Mouse (Mus musculus) layer of hippocampus, adult 9-10 months (tissue): ENCODE measurements around the gene Anks1b.

Experiments used
- DNase-seq: peaks from one replicate; pipeline ENCODE4 v3.0.0; 2022; ENCODE audit warnings: low spot score

Gene Anks1b

DNA sequence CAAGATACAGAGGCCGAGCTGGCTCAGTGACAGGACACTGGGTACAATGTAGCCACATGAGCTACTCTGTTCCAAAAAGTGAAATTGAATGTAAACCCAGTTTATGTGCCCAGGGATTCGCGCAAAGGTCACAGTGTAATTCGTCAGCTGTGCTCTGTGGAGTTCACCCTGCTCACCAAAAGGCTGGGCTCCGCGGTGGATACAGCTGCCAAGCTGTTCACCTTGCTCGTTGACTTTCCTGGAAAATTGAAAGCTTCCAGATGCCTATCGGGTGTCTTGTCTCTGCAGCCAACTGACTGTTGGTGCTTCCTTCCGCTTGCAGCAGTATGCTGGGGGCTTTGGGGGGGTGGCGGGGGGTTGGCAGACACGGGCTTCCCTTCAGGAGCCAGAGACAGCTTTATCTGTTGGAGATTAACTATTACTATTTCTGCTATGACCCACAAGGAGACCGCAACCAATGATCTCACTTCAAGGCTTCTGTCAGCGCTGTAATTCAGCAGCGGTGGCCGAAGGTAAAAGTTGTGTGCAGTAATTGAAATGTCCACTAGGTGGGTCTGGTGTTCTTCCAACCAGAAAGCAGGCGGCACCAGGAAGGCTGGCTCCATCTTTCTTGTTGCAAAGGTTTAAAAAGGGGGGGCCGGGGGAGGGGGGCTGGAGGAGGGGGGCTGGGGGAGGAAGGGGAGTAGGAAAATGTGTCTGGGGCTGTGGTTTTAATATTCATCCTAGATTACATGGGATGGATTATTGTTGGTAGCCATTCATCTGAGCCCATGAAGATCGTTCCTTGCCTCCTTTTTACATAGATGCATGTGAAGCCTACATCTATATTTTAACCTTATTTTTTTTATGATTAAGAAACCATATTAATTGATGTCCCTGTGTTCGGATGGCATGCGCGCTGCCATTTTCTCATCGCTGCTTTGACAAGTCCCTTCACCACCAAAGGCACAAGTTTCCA, 855.4 kb downstream of the Anks1b start:
- DNase-seq = peak; percentile 76

DNA sequence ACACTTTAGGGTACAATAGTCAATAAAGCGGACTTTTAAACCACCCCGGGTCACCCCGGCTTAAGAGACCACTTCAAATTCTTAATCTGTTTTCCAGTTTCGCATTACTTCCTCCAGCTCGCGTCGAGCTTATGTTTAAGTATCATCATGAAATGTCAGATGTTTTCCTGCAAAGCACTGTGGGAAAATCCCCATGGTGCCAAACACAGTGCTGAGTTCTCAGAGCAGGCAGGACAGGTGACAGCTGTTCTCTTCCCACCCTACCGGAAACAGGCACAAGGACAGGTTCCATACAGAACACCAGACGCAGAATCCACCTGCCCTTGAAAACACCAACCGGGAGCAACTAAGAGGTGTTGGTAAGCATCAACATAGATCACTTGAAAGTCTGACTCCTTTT, 856.2 kb downstream of the Anks1b start:
- no peak for DNase-seq

DNA sequence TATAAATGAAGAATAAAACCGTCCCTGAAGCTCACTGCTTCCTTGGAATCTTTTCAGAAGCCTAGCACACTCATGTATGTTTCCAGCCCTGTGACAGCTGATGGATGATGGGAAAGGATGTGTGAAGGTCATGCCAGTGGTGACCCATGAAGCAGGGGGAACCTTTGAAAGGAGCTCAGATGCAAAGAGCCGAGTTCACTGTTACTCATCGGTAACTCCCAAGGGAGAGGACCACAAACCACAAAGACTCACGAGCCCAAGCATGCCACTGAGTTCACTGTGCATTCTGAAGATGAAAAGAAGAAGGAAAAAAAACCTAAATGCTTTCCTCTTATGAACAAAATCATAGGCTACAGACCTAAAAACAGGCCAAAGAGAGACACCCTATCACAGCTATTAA, 859.5 kb downstream of the Anks1b start:
- DNase-seq = no peak

DNA sequence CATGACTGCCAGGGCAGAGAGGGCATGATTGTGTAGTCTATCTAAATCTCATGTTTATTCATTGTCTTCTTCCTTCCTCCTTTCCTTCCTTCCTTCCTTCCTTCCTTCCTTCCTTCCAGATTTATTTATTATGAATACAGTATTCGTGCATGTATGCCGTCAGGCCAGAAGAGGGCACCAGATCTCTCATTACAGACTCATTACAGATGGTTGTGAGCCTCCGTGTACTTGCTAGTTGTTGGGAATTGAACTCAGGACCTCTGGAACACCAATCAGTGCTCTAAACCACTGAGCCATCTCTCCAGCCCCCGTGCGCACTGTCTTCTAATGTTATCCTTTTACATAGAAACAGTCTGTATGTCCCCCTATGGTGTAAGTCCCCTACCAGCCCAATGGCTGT, 860.3 kb downstream of the Anks1b start:
- DNase-seq = no peak

DNA sequence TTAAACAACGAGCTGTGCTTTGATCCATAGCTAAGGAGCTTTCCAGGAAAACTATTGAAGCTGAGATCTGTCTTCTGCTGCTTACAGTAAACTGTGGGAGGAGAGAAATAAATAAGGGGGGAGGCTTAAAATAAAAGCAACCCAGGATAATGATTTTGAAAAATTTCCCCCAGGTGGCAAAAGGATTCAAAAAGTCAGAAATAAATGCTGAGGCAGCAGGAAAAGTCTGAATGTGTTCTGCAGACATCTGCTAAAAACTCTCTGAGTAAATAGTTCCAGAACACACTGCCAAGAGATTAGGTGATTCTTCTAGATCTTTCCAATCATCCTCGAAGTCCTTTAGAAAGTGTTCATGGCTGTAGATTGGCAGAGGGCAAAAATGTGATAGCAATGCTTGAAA, 865.2 kb downstream of the Anks1b start:
- no peak for DNase-seq

DNA sequence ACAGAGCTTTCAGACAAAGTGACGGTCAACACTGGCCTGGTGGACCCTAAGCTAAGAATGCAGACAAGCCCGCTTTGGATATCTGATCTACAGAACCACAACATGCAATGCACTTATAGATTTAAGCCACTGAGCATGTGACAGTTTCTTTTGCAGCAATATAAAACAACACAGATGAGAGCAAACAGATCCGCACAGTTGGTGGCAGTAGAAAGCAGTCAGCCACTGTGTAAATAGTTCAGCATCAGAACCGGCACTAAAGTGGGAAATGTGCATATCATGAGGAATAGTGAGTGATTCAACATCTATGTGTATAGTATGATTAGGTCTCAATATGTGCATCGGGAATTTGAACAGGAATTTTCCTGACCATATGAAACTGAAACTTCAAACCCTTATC, 867.6 kb downstream of the Anks1b start:
- DNase-seq = no peak

DNA sequence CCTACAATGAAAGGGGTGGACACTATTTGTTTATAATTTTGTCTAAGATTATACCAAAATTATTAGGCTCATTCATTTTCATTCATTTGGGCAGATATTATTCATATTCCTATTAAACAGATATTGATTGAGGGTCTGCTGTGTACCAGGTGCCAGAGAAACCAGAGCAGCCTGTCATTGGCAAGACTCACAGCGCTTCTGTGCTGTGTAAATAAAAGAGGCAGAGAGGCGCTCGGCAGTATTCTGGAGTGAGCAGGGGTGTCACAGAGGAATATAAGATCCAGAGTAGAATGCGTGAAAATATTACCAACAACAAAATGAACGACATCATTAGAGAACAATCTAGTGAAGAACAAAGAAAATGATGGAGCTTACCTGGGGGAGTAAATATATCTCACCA, 878.6 kb downstream of the Anks1b start:
- DNase-seq = no peak

DNA sequence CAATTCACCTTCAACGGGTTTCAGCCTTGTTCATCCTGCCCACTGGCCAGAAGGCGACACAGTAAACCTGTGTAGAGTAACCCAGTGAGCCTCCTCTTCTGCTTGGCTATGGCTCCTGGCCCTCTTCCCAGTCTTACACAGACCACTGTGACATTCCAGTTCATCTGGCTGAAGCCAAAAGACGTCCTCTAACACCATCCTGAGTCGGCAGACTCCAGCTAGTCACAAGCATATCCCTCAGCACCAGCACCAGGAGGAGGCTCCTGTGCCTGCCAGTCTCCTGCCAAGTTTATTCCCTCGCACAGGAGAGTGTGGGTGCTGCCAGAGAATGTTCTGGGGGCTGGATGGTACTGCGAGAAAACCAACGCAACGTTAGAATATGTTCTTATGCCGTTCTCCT, 879.8 kb downstream of the Anks1b start:
- no peak for DNase-seq

DNA sequence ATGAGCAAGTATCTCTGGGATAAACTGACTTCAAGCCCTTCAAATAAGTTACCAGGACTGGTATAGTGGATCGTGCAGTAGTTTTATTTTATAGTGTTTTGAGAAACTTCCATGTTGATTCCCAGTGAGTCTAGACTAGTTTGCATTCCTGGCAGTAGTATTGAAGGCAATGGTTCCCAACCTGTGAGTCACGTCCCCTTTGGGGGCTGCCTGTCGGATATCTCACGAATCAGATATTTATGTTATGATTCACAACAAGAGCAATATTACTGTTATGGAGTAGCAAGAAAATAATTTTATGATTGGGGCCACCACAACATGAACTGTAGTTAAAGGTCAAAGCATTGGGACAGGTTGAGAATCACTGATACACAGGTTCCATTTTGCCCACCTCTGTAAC, 884.5 kb downstream of the Anks1b start:
- no peak for DNase-seq

DNA sequence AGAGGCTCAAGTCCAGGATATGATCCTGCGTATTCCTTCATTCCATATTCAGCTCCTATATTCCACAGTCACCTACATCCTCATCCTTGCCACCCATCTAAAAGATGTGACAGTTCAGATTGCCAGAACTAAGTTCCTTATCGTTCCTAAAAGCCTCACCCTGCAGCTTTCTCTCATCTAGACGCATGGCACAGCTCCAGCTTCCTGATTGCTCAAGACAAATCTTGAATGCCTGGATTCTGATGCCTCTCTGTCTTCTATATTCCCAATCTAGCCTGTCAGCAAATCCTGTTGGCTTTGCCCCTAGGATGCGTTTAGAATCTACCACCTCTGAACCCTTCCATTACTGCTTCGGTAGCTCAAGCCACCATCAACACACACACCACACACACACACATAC, 886.6 kb downstream of the Anks1b start:
- DNase-seq = no peak

DNA sequence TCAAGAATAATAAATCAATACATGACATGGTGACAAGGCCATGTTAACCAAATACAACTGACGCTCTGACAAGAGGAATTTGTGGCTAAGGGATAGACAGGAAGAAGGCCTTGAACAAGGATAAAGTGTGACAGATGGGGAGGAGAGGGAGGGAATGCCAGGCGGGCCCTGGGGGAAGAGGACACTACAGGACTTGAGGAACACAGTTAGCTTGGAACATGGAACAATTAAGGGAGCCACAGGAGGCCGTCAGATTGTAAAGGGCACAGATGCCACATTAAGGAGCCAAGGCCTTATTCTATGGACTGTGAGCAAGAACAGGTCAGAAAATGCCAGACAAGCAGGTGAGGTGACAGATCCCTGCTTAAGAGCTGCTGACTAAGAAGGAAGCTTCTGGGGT, 893.0 kb downstream of the Anks1b start:
- no peak for DNase-seq

DNA sequence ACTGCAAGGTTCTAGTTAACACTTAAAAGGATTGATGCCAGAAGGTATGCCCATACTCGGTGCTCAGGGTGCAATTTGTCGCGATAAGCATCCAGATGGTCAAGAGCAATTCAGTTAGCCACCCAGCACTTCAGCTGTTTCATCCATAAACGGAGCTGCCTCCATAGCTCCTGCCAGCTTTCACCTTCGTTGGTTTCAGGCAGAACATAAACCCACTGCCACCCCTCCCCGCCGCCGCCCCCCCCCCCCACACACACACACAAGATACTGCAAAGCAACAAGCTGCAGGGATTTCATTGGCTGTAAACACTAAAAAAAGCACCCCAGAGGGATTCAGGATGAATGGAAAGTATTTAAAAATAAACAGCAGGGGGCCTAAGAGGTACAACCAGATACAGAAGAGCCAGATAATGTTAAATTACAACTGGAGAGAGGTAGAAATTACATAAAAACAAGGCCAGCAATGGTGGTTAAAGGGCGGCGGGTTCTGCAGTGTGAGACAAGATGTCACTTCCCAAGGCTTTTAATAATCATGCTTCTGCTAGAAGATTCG, 897.2 kb downstream of the Anks1b start:
- DNase-seq = peak; percentile 11

DNA sequence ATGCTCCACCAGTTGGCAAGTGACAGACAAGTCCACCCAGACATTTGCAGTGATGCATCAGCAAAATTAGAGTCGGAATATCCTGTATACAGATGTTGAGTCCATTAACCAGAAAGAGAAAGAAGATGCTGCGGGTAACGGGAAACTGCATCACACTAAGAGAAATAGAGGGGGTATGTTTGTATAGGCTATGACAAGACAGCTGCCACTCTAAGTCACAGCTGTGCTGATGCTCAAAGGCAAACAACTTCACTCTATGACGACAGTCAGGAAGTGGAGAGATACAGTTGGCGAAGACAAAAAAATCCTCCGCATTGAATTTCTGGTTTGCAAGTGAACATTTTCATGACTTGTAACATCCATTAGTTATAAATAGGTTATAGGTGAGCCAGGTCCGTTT, 897.7 kb downstream of the Anks1b start:
- DNase-seq = no peak

DNA sequence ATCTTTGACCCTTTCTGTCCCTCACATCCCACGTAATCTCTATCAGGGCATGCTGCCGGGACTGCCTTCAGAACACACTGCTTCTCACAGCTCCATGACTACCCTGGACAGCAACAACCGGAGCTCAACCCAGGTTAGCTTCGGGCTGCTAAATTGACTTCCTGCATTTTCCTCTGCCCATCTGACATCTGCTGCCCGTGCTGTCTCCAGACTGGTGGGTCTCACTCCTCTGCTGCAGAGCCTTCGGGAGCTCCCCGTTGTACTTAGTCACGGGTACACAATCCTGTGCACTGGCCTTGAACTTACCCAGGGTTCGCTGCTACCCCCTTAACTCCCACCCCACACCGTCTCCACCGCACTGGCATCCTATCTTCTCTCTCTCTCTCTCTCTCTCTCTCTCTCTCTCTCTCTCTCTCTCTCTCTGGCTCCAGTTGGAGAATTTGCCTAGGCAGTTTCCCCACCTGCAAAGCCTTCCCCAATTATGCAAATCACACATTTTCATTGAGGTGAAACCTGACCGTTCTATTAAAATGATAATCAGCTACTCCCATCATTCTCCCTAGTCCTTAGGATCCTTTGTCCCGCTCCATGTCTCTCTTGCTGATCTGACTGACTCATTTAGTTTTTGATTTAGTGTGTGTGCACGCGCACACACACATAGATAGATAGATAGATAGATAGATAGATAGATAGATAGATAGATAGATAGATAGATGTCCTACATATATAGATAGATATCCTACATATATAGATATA, 898.3 kb downstream of the Anks1b start:
- no peak for DNase-seq

DNA sequence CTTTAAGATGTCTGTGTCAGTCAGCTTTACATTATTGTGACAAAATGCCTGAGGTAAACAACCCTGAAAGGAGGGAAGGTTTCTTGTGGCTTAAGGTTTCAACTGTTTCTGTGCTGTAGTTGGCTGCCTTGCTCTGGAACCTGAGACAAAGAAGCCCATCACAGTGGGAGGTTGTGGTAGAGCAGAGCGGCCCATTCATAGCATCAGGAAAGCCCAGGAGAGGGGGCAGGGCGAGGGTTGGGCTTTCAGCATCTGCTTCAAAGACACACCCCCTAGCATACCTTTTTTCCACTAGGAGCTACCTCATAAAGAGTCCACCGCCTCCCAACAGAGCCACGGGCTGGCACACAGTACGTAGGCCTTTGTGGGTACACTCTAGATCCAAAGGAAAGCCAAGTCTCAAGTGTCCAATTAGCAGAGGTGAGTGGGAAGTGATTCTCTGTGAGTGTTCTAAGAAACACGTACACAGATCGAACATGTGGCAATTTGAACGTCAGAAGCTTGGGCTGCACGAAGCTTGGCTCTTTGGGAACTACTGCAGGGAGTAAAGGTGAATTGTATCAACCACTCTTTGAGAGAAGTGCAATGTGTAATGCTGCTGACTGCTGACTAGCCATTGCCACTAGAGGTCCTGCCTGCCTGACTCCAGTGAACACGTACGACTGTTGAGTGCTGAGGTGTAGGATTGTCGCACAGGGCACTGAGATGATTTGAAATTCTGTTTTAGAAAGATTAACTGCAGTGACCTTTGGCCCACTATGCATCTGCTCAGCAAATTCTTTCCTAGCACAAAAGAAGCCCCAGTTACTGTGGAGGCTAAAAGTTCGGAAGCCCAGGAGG, 906.5 kb downstream of the Anks1b start:
- no peak for DNase-seq

DNA sequence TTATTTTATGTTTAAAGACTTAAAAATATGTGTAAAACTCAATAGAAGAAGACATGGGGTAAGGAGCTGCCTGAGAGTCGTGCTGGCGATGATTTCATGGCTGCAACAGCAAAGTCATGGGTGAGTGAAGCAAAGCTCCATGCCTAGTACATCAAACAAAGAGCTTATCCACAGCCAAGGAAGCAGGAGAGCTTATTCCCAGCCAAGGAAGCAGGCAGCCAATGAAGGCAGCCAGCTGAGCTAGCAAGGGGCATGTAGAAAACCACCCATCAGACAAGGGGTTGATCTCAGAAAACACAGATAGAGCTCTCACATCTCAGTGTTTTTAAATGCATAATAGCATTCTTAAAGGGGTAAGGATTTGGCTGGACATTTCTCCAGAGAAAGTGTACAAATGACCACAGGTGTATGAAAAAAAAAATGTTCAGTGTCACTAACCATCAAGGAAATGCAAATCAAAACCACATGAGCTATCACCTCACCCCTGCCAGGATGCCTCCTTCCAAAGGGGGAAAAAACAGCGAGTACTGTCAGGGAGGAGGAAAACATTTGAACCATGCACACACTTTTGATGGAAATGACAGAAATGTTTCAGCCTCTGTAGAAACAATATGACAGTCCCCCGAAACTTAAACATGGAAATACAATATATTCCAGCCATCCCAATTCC, 911.8 kb downstream of the Anks1b start:
- DNase-seq = no peak

DNA sequence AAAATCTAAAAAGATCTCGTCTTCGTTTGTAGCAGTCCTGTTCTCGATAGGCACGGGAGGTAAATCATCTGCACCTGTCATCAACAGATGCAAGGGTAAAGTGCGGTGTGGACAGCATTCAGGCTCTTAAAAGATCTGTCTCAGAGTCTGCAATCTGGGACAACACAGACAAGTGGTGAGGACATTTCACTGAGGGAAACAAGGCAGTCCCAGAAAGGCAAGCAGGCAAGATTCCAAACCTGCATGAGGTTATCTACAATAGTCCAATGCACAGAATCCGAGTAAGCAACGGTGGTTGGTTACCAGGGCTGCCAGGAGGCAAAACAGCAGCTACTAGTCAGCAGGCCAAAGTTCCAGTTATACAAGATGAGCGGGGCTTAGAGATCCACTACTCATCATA, 912.4 kb downstream of the Anks1b start:
- DNase-seq = no peak

DNA sequence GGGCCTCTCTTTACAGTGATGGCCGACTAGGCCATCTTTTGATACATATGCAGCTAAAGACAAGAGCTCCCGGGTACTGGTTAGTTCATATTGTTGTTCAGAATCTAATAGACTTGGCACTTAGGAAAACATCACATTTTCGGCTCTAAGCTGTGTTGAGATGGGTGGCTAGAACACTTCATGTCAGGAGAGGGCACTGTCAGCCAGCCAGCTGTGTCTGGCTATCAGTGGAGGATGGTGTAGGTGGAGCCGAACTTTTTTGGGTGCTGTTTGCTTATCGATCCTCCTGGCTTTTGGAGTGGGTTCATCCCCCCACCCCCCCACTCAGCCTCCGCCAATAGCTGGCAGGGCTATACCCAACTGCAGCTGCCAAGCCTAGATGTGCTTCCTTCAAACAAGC, 929.8 kb downstream of the Anks1b start:
- DNase-seq = no peak

DNA sequence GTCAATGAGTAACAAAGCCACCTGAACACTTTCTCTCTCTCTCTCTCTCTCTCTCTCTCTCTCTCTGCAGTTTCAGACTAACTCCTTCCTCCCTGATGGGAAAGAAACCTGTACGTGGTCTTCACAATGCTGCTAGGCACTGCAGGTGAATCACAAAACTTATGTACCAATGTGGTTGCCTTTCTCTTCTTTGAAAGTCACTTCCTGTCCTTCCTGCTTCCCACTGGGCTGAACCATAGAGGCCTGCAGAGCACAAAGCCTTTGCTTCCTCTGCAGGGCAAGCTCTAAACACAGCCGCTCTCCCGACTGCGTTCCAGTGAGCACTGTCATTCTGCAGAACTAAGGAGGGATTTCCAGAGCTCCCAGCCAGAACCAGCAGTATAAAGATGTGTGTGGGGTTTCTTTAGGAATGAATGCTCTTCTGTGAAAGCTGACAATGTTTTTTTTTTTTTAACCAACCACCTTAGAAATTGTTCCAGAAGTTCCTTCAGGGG, 931.3 kb downstream of the Anks1b start:
- DNase-seq = no peak

DNA sequence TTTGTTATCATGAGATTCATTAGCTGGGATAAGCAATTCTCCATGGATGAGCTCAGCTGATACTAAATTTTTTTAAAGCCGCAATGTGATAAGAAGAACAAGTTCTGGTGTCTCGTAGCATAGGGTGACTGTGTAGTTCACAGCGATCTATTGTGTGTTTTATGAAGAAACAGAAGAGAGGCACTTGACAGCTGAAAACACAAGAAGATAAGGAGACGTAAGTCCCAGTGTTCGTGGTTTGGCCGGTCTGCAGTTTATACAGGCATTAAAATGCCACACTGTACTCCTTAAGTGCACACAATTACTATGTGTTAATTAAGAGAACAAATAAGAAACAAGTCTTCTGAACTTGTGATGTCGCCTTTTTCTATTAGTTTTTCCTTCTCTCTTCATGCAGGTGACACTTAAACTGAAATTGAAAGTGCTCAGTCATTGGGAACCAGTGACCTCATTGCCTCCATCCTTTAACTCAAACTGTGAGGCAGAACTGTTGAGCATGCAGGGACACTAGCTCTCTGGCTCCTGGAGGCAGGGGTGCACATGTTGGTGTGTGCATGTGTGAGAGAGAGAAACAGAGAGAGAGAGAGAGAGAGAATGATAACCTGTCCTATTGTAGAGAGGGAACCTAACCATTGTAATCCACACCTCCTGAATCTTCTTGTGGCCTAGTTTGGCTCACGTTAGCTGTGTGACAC, 935.5 kb downstream of the Anks1b start:
- no peak for DNase-seq
